Mouse (Mus musculus) retina, adult 2 months (tissue): ENCODE data around the gene Tcl1b3.

Experiments
- DNase-seq: peaks from one replicate; pipeline ENCODE4 v3.0.0-alpha.2; 2012; ENCODE audit warnings: low read depth, low spot score

Tcl1b3 gene

DNA sequence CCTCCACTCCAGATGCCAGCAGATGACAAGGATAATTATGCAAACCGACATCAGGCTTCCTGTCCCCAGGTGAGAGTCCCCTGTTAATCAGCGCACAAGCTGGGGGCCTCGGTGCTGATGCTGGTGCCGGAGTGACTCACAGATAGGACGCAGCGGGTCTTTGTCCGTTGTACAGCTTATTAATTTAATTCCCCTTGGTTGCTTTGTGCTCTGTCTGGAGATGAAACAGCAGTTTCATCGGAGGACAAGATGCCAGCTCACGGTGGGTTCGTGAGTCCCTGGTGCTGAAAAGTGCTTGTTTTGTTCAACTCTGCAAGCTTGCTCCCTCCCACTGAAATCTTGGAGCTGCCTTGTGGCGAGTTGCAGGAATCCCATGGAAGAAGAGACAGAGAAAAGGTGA, 43.5 kb downstream of the Tcl1b3 start:
- DNase-seq = no peak

DNA sequence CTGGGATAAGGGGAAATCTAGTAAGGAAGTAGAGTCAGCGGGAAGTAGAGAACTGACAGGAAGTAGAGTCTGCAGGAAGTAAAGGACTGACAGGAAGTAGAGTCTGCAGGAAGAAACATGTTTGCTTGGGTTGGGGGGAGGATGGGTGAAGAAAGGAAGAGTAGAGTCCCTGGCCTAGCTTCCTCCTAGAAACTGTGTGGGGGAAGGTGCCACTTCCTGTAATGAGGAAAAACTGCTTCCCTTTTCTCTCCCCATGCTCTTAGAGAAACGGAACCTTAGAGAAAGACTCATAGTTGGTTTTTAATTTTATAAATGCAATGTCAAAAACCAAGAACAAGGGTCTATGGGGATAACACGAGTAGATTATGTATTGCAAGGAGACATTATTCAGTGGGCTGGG, 44.2 kb downstream of the Tcl1b3 start:
- no peak for DNase-seq

- no peak for DNase-seq
These were observed 48.2 kb downstream of the Tcl1b3 start for GRCm38 (mm10) chr12:105239060-105239459.
